11 mouse cellular contexts compared by ENCODE assay signal in the genomic region with DNA sequence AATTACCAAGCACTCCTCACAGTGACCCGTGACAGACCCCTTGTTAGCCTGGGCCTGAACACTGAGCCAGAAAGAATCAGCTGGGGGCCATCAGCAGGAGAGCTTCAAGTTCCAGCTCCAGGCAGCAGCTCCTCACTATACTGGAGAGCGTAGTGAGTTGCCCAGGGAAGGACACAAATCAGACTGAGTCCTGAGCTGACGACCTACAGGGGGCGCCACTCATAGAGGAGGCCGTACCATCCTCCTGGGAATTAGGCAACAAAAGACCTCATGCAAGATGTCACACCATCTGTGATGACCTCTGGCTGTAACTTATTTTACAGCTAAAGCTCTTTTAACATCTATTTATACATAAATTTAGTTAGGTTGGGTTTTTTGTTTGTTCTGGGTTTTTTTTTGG.
A peak's percentile ranks its signal among the peaks of the same experiment; 100 is the strongest.
DNase-seq lines count a peak whose midpoint lies in the region; ATAC-seq and TF ChIP-seq lines count a peak whose summit lies in the region.
"Had no signal": no experiment of that assay in that cellular context is flagged by ENCODE, and none has a peak within 500 bp of the region (broad histone marks: within the 10 kb centered on the region; RNA-seq: fewer than 3 reads in every experiment).

No protein-coding gene starts in this region.

- no peak overlapping the region for H3K4me2 ChIP-seq in liver, embryonic 12.5 days
- no peak overlapping the region for H3K4me2 ChIP-seq in lung, postnatal 0 days (replicated peaks; ENCODE audit: low read depth, low read length)
- H3K4me2 ChIP-seq: neural tube, embryonic 13.5 days had no signal

- no peak overlapping the region for H3K9ac ChIP-seq in liver, embryonic 12.5 days
- H3K9ac ChIP-seq in lung, postnatal 0 days (replicated peaks; ENCODE audit: low read depth) = no peak overlapping the region
- H3K9ac ChIP-seq: neural tube, embryonic 13.5 days had no signal

- TF ChIP-seq CTCF in G1E (IDR thresholded peaks at IDR 0.05; ENCODE audit: low read depth, low read length) = peak; percentile 9; the same call in 1 of the 2 replicates
- no peak for TF ChIP-seq CTCF in lung, postnatal 0 days (IDR thresholded peaks at IDR 0.05)

- H3K27ac ChIP-seq in liver, embryonic 12.5 days = no peak overlapping the region
- no peak overlapping the region for H3K27ac ChIP-seq in lung, postnatal 0 days (ENCODE audit: low read length)
- H3K27ac ChIP-seq: neural tube, embryonic 13.5 days had no signal

- H3K4me3 ChIP-seq in liver, embryonic 12.5 days = no peak overlapping the region
- H3K4me3 ChIP-seq in G1E (ENCODE audit: low read depth, low read length) = no peak overlapping the region
- H3K4me3 ChIP-seq in lung, postnatal 0 days (ENCODE audit: low read depth, low read length) = no peak overlapping the region
- H3K4me3 ChIP-seq: megakaryocyte, embryonic 14.5 days; neural tube, embryonic 13.5 days had no signal

- no peaks in the 10 kb centered on the region for H3K9me3 ChIP-seq in liver, embryonic 12.5 days (replicated peaks)
- no peaks in the 10 kb centered on the region for H3K9me3 ChIP-seq in G1E (replicated peaks)
- no peaks in the 10 kb centered on the region for H3K9me3 ChIP-seq in lung, postnatal 0 days (ENCODE audit: low read length)
- H3K9me3 ChIP-seq: megakaryocyte, embryonic 14.5 days; neural tube, embryonic 13.5 days had no signal

- TF ChIP-seq EP300 in lung, postnatal 0 days (IDR thresholded peaks at IDR 0.05) = no peak

- ATAC-seq in liver, embryonic 12.5 days = no peak
- no peak for ATAC-seq in G1E (ENCODE audit: extremely low read depth, insufficient number of reproducible peaks, low FRiP score, poor library complexity, severe bottlenecking)
- no peak for ATAC-seq in lung, postnatal 0 days

- 56% methylated on average over 5 of the region's 5 CpGs for WGBS in liver, embryonic 12.5 days (ENCODE audit: insufficient replicate concordance)
- 67% methylated on average over 5 of the region's 5 CpGs for WGBS in lung, postnatal 0 days

- no peaks in the 10 kb centered on the region for H3K36me3 ChIP-seq in liver, embryonic 12.5 days
- H3K36me3 ChIP-seq in G1E (replicated peaks) = no peaks in the 10 kb centered on the region
- H3K36me3 ChIP-seq in lung, postnatal 0 days (ENCODE audit: insufficient read depth, low read length) = no peaks in the 10 kb centered on the region
- H3K36me3 ChIP-seq: neural tube, embryonic 13.5 days had no signal

- peak; percentile 23 for DNase-seq in embryo, embryonic 10.5 days (ENCODE audit: low spot score)
- DNase-seq in embryo, embryonic 9.5 days (ENCODE audit: extremely low spot score) = no peak
- DNase-seq in liver (peak; percentile 24), G1E (ENCODE audit: low spot score) (no peak)
- DNase-seq in naive thymus-derived CD4-positive, alpha-beta T cell, adult 2 months (ENCODE audit: low read depth) = peak; percentile 49
- no peak for DNase-seq in ovary, postnatal 36 days (ENCODE audit: low spot score)
- no peak for DNase-seq in lung, postnatal 0 days (ENCODE audit: low spot score)
- DNase-seq: adrenal gland, postnatal 14 days had no signal

- no peaks in the 10 kb centered on the region for H3K27me3 ChIP-seq in liver, embryonic 12.5 days (replicated peaks)
- H3K27me3 ChIP-seq in G1E (ENCODE audit: insufficient read depth, low read length) = peaks cover 18% of the 10 kb centered on the region; the same call in 1 of the 2 replicates
- H3K27me3 ChIP-seq in lung, postnatal 0 days (replicated peaks; ENCODE audit: insufficient read depth, low read length) = no peaks in the 10 kb centered on the region
- H3K27me3 ChIP-seq: neural tube, embryonic 13.5 days had no signal

- no peaks in the 10 kb centered on the region for H3K4me1 ChIP-seq in liver, embryonic 12.5 days
- H3K4me1 ChIP-seq in G1E (ENCODE audit: insufficient read depth, low read depth, low read length) = no peaks in the 10 kb centered on the region
- no peaks in the 10 kb centered on the region for H3K4me1 ChIP-seq in lung, postnatal 0 days (ENCODE audit: insufficient read depth, low read depth, low read length)

Comparison
In these comparisons a context has a peak if more than half of its experiments do, and no peak if none do; other contexts are left out.
1. DNase-seq: peak in embryo, embryonic 10.5 days (single experiment), liver (single experiment) and naive thymus-derived CD4-positive, alpha-beta T cell, adult 2 months (single experiment); none in embryo, embryonic 9.5 days (single experiment), G1E (single experiment), ovary, postnatal 36 days (single experiment) and lung, postnatal 0 days (single experiment).